Mouse (Mus musculus) left cerebral cortex, postnatal 4 days (tissue): ENCODE measurements around the gene Rae1. TPM values are rescaled to one million over a fixed set of nuclear protein-coding genes. Genes with fewer than 3 reads are reported as not detected.

Experiments used
- DNase-seq: peaks from one replicate; pipeline ENCODE4 v3.0.0-alpha.2; 2022
- intact Hi-C: fragments of 180-260 bp; cut with DNase I; formaldehyde crosslinking; loops from one replicate; pipeline ENCODE4 v1.15.1; 2025
- total RNA-seq, 2 experiments: library from RNA; stranded (reverse); gene quantifications; 2 replicates each; pipeline ENCODE4 v1.2.3; 2021

Gene Rae1
- 10 to 100 TPM; 85.7 to 98.0 TPM for total RNA-seq

DNA sequence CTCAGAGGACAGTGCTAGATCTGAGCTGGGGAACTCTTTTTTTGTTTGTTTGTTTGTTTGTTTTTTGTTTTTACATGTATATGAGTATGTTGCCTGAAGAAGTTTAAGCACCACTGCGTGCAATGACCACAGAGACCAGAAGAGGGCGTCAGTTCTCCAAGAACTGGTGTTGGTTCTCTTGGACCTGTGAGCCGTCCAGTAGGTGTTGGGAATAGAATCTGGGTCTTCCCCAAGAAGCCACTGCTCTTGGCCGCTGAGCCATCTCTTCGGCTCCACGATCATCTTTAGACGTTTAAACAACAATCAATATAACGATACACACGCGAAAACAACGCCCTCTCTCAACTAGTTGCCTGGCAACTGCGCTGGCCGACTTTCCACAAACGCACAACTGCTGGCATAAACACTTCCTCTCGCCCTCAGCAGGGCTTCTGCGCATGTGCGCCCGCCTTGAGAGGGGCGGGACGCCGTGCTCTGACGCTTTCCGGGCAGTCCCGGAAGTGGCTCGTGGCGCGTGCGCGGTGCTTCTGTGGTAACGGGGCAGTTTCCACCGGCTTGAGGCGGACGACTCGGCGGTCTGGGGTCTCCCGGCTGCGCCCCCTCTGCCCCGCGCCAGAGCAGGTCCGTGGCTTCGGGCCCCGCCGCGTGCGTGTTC is at the start of gene Rae1:
TSS of gene Rae1 (plus strand) at position 488 of the 655 bp plus-strand sequence.
- intact Hi-C loops: loop anchor here (2.0 to 5.0 kb wide), 3 partner anchors 47 to 522 kb away; no protein-coding TSS in a partner anchor
- DNase-seq: peak; percentile 99

DNA sequence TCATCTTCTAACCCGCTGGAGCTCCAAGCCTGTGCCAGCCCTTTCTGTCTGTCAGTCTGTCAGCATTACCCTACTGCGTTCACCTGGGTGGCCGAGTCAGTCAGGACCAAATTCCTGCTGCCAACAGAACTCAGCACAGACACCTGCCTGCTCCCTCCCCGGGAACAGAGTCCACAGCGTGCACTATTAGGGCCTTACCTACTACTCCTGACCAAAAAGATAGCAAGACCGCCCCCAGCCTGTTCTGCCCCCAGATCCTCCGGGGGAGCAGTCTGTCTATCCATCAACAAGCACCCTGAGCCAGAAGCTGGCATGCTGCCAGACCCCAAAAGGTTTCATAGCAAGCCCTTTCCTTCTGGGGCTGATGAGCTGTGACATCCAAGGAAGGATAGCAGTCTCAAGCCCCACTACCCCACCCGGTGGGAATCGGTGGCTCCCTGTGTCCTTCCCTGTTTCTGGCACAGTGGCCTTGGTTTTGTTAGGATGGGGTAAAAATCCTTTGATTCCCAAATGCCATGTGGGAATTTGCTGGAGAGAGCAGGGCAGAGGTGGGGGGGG is 49.7 kb upstream of the Rae1 start:
- DNase-seq: peak; percentile 40

DNA sequence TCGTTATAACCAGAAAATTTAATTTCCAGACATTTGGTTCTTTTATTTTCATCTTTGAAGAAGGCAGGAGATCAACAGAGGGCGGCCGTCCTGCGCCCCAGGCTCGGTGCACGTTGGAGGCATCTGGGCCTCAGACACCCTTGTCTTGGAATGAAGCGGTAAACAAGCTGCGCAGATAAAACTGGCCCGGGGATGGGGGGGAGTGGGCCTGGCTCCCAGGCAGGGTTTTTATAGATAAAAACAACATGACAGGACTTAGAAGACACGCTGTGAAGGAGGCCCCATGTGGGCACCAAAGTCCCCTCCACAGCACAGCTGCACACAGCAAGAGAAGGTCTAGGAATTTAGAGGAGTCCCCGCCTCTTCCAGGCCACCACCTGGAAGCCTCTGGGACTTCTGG is 49.2 kb upstream of the Rae1 start:
- no peak for DNase-seq
- intact Hi-C loops: no loop called here

More for the DNA sequence above, 49.7 kb upstream of the Rae1 start:
- intact Hi-C loops: no loop called here

DNA sequence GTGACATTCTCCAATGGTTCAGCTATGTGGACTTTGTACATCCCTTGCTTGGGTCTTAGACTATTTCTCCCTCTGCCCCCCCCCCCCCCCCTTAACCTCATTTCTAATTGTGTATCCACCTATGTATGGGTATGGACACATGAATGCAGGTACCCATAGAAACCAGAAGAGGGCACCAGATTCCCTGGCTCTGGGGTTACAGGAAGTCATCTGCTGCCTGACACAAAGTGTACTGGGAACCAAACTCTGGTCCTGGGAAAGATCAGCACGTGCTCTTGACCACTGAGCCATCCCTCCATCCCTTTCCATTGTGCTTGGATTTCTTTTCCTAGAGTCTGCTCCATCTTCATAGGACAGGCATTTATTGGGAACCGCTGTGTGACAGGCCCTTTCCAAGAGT is 47.9 kb upstream of the Rae1 start:
- DNase-seq: no peak
- intact Hi-C loops: no loop called here

DNA sequence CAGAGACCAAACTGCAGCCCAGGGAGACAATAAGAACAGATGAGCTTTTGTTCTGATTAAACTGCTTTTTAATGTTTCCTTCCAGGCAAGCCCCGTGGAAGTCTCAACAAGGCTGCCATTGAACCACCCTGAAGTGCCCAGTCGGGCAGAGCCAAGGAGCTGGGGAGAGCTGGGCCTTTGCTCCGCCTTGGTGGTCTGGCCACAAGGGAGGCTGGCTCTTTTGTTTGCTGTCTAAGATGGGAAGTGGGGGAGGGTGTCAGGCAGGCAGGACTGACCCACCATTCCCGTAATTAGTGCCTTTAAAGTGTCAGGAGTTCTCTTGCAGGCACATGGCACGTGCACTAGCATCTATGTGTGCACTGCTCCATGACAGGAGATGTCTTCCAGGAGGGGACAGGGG is 41.3 kb upstream of the Rae1 start:
- no peak for DNase-seq
- intact Hi-C loops: no loop called here

DNA sequence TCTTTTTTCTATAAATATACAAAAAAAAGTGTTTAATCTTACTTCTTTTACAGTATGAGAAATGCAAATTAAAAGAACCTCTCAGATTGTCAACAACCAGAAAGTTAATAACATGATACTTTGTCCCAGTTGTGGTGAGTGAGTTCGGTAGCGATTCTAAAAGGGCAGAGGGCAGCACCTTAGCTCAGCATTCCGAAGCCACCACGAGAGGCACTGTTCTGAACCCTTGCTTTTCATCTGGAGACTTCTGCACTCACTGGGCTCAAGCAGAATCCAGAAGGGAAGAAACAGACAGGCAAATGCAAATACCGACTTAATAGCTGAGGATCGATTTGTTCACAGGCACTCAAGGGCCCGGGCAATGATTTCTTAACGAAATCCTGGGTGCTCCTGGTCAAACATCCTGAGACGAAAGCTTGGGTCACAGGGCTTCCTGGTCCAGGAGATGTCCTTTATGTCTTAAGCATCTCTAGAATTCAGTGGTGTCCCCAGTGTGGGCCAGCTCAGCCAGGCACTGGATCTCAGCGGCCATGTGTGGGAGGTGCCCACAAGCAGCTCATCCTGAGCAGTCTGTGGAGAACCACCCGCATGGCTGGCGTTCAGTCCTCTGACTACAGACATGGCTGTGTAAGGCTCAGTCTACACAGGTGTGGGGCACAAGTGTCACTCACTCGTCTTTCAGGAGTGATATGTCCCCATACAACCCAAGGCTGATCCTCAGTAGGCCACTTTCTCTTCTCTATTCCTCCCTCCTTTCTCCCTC is 40.7 kb upstream of the Rae1 start:
- no peak for DNase-seq
- intact Hi-C loops: no loop called here

DNA sequence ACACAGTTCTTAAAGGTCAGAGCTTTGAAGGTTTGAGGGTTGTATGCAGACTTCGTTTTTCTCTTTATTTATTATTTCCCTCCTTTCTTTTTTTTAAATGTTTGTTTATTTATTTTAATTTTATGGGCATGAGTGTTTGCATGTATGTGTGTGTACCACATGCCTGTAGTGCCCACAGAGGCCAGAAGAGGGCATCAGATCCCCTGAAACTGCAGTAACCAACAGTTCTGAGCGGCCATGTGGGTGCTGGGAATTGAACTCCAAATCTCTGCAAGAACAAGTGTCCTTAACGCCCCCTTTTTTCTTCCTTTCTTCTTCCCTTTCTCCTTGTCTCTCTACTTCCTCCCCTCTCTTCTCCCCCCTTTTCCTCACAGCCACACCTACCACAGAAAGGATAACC is 39.6 kb upstream of the Rae1 start:
- intact Hi-C loops: no loop called here
- DNase-seq: no peak

DNA sequence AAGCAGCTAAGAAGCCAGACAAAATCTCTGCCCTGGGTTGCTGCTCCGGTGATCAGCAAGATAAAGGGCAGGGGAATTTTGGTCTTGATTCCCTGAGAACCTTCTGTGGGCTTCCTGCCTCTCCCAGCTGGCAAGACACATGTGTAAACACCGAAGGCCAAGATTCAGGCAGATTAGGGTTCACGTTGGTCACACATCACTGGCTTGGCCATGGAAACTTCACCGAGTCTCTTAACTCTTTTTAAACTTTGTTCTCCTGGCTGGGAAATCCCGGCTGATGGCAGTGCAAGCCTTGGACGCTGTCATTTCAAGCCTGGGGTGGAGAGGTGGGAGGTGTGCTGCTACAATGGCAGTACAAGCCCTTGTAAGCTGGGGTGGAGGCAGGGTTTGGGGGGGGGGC is 38.7 kb upstream of the Rae1 start:
- intact Hi-C loops: no loop called here
- no peak for DNase-seq

DNA sequence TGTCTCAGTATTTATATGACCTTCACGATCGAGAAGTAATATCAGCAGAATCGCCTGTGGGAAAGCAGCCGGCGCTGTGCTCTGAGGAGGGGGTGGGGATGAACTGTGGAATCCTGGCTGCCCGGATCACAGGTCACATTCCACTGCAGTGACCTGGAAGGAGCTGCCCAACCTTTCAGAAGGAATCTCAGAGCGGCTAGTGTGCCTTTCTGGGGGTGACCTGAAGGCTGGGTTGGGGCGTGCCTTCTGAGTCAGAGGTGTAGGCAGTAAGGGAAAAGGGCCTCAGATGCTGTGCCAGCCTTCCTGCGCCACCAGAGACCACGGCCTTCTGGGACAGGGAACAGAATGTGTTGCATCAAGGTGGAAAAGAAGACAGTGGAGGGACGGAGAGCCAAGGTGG is 34.7 kb upstream of the Rae1 start:
- intact Hi-C loops: no loop called here
- no peak for DNase-seq

DNA sequence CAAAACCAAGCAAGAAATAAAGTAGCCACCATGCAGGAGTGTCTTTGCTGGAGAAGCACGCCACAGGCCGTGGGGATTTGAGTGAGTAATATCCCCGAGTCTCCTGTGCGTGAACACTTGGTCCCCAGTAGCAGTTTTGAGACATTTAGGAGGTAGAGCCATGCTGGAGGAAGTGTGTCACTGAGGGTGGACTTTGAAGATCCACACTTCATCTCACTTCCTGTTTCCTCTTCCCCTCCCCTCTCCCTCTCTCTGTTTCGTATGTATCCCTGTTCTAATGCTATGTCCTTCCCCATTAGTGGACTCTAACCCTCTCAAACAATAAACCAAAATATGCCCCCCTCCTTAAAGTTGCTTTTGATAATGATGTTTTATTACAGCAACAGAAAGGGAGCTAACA is 33.4 kb upstream of the Rae1 start:
- intact Hi-C loops: no loop called here
- no peak for DNase-seq

DNA sequence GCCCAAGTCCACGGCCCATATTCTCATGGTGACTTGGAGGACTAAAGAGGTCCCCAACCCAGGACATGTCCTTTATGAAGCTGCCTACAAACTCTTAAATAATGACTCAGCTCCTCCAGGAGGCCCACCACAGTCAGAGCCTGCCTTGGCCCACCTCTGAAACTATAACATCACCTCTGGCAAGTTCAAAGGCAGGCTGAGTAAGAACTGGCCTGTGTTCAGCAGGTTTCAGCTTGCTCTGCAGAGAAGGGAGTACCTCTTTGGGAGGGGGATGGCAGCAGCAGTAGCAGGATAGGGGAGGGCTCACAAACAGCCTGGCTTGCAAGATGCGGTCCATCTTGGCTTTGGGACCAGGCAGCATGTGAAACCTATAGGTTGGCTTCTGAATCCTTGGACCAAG is 28.1 kb upstream of the Rae1 start:
- no peak for DNase-seq
- intact Hi-C loops: no loop called here

DNA sequence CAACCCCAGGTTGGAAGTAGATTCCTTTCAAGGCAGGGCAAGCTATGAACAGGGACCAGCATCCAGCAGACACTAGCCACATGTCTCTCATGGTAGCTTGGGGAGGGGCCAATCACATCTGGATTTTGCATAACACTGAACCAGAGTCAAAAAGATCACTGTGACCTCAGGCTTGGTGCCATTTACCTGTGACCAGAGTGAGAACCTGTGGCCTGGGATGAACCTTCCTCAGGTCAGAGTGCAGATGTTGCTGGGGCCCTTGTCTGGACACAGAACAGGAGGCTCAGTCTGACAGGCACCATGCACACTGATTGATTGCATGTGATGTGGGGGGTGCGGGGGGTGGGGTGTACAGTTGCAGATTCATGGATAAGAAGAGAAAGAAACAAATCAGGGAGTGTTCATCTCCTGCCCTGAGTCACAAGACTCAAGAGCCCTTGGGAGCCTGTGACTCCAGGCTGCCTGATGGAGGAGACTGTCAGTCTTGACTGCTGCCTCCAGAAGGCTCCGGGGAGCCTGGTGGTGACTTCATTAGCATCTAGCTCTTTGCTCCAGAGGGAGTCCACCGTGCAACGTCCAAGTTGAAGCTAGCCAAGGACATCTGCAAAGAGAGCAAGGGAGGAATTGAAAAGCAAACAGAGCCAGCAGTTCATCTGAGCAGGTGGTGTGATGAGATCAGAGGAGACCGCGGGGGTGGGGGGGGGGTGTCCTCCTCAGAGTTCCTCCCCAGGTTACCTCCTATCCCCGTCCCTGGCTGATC is 25.9 kb upstream of the Rae1 start:
- intact Hi-C loops: no loop called here
- DNase-seq: no peak

DNA sequence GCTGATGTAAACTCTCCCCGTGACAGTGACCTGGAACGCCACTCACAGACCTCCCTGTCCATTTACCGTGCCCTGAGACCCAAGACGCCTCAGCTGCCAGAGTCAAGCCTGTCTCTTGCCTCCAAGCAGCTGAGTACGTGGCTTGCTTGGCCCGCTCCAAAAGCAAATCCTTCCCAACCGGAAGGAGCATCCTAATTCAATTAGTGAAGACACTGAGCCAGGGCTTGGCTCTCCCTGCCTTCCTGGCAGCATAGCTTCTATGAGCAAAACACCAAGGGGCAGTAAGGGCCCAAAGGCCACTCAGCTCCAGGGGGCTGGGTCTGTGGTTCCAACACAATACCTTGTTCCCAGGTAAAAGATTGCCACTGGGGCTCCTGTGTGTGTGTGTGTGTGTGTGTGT is 25.2 kb upstream of the Rae1 start:
- DNase-seq: peak; percentile 64
- intact Hi-C loops: no loop called here

DNA sequence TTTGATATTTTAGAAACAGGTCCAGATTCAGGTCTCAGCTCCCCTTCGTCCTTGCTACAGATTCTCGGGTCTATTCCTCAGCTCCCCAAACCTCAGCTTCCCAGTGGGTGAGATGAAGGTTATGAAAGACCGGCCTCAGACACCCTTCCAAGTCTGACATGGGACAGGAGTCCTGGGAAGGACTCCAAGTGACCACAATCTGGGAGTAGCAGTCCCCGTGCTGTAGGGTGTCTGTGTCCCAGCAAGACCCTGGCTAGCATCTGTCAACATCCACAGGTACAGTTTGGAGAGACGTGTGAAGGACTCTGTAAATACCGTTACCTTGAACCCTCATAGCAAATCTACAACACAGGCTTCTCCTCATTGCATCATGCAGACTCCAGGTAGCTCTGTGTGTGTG is 24.8 kb upstream of the Rae1 start:
- intact Hi-C loops: no loop called here
- no peak for DNase-seq

DNA sequence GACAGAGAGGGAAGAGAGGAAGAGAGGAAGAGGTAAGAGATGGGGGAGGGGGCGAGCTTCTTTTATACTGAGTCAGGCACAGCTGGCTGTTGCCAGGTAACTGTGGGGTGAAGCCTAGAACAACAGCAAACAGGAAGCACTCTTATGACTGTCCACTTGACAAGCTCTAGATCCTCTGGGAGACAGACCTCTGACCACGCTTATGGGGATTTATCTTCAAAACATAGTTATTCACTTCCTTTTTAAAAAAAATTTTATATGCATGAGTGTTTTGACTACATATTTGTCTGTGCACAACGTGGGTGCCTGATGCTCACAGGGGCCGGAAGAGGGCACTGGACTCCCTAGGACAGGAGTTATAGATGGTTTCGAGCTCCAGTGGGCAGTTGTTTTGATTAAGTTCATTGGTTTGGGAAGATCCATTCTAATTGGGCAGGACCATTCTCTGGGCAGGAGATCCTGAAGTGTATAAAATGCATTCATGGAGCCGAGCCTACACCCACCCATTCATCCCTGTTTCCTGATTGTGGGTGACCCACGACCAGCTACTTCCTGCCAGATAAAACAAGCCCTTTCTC is 23.2 kb upstream of the Rae1 start:
- no peak for DNase-seq
- intact Hi-C loops: no loop called here

DNA sequence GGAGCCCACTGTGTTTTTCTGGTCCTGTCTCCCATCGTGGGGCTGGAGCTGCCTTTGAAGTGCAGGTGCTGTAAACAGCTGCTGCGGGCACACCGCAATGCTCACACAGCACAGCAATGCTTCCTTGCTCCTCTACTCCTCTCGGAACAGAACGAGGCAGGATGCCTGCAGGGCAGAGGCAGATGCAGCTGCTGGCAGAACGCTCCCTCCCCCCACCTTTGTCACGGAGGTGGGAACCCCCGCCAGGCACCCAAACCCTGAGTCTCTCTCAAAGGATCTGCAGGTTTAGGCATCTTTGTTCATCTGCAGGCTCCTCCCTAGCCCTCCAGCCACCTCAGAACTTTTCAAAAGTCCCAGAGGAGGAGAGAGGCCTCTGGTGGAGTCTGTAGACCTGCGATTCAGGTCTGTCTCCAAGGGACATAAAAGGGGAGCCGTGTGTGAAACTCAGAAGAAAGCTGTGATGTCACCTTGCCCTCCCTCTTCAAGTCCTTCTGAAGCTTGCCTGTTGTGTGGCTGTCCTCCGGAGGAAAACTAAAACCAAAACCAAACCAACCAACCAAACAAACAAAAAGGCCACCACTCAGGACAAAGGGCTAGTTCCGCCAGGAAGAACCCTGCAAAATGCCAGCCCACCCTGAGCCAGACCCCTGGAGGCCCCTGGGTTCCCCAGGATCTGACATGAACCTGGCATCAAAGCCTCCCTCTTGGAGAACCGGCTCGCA is 22.3 kb upstream of the Rae1 start, which contains the start of gene Spo11:
TSS of gene Spo11 (plus strand) at position 292 of the 722 bp plus-strand sequence.
- intact Hi-C loops: no loop called here
- DNase-seq: no peak

DNA sequence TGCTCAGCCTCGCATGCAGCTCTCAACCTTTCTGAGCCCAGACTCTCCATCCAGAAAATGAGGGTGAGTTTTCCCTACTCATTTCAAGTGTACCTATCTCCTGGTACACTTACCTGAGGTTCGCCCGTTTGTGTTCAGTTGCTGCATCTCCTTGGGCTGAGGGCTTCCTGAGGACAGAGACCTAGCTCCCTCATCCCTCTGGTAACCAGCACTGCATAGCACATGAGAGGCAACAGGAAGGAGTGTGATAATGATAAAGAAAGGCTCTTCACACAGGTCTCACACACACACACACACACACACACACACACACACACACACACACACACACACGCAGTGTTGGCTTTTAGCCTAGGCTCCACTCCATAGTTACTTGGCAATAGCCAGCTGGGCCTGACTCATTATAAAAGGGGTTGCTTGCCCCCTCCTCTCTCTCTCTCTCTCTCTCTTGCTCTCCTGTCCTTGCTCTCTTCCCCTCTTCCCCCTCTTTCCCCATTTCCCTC is 21.7 kb upstream of the Rae1 start:
- DNase-seq: no peak
- intact Hi-C loops: no loop called here

DNA sequence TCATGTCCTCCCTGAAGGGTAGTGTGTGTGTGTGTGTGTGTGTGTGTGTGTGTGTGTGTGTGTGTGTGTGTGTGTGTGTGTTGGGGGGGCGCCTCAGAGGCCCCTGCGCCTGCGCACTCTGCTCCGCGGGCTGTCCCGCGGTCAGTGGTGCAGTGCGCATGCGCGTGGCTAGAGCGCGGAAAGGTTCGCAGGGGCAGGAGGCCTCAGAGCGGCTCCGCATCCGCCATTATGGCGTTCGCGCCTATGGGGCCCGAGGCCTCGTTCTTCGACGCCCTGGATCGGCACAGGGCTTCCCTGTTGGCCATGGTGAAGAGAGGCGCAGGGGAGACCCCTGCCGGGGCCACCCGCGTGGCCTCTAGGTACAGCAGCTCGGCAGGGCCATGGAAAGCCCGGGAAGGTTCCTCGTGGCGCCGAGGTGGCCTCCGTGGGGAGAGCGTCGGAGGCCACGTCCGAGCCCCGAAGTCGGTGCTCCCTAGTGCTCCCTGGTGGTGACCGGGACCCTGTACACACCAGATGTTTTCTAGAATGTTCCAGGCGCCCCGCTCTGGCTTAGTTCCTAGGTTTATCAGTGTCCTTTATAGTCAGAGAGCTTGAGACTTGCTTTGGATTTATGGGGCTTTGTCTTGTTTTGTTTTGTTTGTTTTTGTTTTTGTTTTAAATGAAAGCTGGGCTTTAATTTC is 20.1 kb upstream of the Rae1 start:
- intact Hi-C loops: no loop called here
- no peak for DNase-seq

DNA sequence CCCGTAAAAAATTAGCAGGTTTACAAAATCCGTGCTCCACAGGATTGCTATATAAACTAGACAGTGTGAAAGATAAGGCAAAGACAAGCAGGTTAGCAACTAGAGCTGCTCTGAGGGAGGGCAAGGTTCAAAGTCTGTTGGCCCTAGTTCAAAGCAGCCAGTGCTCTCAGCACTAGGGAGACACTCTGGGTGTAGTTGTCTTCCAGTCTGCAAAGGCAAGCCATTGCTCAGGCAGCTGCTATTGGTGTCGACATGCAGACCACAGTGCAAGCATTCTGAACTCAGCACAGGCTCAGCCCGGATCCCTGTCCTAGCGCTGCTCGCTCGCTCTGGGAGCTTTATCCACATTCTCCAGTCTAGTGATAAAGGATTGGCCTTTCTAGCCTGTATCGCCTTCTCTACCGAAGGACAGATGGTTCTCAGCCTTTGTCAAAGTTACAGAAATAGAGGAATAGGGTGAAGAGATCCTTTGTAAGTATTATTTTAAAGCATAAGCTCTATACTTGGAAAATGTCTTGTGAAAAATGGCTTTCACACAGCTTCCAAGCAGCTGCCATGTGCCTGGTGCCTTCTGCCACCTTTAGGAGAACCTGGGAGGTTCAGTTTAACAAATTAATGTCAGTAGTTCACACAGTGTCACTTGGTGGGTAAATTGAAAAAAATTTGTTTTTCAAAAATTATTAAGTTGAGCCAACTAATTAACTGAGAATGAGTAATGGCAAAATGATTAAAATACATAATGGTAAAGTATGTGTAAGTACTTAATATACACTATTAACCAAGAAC is 16.9 kb upstream of the Rae1 start:
- intact Hi-C loops: no loop called here
- no peak for DNase-seq
